Mouse (Mus musculus) CD8-positive naive resting alpha-beta T cell, adult 2 months (primary cell): ENCODE data around the gene Ggt5.

Experiments used
- DNase-seq, 2 experiments: peaks; one replicate each; pipeline ENCODE4 v3.0.0; 2022; ENCODE audit warnings: low read depth in 2 of 2, low spot score in 2 of 2

The Ggt5 gene

DNA sequence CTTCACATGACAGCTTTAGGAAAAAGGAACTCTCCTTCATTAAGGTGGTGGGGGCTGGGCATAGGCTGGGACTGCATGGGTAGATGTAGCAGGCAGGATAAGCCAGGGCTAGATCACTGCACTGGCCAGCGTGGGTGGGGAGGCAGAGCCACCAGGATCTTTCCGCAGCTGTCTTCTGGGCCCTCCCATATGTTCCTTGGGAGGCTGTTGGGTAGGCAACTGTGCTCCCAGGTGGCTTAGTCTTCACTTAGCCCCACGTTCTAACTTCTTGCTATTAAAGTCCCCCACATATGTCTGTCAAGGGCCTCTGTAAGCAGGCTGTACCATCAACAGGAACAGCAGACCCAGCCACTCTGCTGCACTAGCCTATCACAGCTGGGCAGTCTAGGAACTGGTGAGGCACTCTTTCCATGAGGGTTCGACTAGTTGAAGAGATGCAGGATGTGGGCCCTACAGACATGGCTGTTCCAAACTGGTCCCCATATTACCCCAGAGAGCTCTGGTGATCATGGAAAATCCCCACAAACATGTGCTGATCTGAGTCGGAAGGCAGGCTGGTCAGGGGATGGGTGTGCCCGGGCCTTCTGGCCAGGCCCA lies 61.3 kb downstream of the Ggt5 start:
- DNase-seq, result no peak

DNA sequence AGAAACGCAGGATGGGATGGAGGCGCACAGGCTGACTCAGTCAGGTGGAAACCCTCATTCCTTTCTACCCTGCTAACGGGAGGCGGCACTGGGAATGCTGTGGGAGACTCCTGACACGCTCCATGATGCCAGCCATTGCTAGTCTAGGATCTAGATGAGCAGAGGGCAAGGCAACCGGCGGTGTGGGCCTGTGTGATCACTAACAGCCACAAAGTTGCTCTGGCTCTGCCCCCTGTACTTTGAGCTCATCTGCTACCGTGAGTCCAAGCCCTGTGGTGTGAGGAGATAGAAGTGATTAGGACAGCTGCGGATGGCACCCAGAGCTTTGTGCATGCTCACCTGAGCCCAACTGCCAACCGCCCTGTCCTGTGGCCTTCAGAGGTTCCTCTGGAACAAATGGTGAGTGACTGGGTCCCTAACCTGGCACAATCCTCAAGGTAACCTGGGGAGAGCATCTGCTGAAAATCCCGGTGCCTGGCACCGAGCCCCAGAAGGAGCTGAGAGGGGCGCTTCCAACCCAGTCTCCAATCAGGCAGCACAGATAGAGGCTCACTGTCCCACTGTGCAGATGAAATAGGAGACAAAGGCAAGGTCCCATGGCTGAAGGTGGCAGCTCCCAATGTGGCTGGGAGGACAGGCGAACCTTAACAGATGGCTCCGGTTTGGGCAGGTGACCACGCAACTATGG lies 62.4 kb downstream of the Ggt5 start:
- no peak for DNase-seq

DNA sequence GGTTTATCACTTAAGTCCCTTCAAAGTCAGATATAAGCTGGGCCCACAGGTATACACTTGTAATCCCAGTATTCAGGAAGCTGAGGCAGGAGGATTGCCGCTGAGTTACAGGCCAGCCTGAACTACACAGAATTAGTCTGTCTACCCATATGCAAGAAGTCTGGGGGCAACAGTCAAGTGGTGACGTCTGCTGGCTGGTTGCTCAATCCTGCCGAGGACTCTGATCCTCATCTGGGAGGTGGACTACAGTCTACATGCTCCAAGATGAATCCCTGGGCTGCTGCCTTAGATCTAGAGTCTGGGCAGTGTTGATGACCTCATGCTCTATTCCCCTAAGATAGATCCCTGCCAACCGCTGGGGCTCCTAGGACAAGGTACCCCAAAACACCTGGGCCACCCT lies 64.9 kb downstream of the Ggt5 start:
- DNase-seq, result no peak

DNA sequence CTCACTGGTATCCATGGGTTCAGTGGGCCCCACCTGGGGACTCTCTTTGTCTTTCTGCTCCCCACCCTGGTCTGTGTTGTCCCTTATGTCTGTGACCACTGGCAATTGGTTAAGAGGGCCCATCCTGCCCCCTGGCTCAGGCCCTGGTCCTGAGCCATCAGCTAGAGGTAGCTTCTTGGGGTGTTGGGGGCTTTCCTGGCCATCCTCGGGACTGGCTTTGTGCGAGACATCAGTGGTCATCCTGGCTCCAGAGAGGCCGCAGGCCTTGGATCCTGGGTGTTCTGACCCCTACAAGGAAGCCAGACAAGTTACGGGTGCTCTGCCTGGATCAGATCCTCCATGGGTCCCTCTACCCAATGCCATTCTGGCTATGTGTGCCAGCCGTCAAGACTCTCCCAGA lies 68.0 kb downstream of the Ggt5 start:
- no peak for DNase-seq

DNA sequence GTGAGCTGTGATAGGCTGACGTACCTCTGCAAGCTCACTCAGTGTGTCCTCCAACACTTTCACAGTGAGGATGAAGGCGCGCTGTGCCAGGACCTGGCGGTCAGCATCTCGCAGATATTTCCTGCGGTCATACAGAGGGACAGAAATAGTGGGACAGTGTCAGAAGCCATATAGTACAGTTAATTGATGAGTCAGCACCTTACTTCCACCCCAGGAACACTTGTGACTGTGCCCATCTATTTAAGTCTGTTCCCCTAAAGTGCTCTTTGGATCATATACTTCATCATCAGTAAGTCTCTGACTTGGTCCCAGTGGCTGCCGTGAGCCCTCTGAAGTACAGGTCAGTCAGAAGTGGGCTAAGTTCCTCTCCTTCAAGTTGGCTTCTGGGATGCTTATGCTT lies 68.6 kb downstream of the Ggt5 start:
- DNase-seq, result no peak

DNA sequence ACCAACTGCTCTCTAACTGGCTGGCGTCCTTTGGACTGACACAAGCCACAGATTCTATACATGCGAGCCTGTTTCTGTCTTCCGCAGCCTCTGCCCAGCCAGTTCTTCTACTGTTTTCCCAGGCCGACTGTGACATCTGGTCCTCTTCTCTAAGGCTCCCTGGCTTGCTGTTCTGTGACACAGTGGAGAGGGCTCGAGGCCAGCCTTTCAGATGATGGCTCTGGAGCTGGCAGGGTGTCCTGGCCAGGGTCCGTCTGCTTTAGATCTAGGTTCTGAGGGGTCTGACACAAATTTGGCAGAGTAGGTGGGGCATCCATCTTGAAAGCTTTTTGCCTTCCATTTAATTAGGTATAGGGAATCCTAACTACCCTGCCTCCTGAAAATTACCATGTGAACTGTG lies 72.2 kb downstream of the Ggt5 start:
- no peak for DNase-seq

DNA sequence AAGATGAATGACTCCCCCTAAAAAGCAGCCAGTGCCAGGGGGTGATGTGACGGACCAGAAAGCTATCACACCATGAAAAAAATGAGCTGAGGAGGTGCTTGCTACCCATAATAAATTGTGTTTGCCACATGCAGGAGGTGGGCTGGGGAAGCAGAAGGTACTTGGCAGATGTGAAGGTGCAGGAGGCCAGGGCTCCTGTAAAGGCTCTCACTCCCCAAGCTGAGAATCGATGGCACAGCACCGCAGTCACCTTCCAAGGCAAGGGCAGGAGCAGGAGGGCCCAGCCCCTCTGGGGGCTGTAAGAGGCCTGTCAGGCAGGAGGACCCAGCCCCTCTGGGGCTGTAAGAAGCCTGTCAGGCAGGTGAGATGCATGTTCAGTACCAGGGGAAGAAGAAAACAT lies 72.7 kb downstream of the Ggt5 start:
- no peak for DNase-seq

DNA sequence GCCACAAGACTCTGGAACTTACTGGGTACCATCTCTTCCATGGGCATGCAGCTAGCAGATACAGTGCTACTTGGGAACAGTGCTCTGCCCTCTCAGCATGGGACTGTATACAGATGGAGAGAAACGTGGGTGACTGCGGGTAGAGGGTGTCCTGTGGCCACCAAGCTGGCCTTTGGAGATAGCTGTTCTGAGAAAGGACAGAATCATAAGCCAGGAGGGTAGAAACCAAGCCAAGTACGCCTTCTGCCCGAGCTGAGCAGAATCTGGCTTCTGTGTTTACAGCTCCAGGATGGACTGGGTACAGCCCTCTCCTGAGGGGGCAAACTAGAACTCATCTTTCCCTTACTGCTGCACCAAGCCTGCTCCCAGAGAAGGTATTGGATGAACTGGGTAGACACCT lies 73.4 kb downstream of the Ggt5 start:
- no peak for DNase-seq

DNA sequence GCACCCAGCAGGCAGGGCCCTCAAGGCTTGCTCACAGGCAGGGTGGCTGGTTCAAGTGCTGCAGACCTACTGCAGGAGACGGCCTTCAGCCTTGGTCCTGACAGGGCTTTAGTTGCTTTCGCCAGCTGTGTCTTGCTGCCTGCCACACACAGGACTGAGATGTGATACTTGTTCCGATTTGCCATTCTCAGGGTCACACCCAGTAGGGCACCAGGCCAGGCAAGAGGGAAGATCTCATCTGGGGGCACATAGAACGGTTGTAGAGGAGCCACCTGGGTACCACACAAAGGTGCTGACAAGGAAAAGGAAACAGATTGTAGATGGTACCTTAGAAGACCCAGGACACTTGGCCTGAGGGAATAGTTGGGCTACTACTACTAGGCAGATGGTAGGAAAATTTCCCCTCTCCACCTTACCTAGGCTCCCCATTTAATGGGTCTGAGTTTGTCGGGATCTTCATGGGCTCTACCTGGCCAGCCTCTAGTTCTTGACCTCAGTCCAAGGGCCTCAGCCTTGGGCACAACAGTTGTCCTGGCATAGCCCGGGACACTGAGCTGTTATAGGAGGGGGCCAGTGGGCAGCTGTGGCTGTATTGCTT lies 75.6 kb downstream of the Ggt5 start:
- no peak for DNase-seq

DNA sequence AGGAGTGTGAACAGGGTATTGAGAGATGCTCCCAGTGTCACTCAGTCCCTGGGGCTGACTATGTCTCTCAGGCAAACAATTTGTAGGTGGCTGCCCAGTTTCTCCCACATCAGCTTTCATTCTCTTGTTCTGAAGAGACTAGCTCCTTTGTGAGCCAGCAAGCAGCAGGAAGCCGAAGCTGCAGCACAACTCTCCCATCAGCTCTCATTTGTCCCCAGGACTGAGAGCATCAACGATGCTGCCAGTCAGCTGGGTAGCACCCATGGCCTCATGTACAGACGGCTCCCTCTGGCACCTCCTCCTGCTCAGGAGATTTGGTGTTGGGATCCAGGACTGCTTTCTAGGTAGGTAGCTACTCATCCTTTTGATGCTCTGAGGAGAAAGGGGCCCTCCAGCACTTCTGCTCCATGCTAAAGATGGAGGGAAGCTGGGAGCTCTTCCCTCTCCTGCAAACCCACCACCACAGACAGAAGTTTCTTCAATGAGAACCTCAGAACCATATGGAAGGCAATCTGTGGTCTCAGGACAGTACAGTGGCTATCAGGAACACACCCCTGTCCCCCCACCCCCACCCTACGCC lies 77.4 kb downstream of the Ggt5 start:
- no peak for DNase-seq
